Mouse (Mus musculus) megakaryocyte, embryonic 14.5 days (primary cell): ENCODE results near the gene 1110059G10Rik.

Experiments
- FLI1 ChIP-seq: IDR thresholded peaks from 2 replicates; pipeline ENCODE4 v1.6.1; 2012; ENCODE audit warnings: low read length, inconsistent platforms, mixed read lengths
- GATA1 ChIP-seq: IDR thresholded peaks from 3 replicates; pipeline ENCODE4 v1.6.1; 2012; ENCODE audit warnings: mixed read lengths, low read length, inconsistent platforms, borderline replicate concordance

- TF ChIP-seq GATA1 = no peak
- TF ChIP-seq FLI1 = no peak
Observed at GRCm38 (mm10) chr9:122902717-122903535, 47.9 kb downstream of the 1110059G10Rik start.
